Mouse (Mus musculus): ENCODE measurements at regions not wholly inside any gene's neighbourhood (a gene's known extent, or its start where the extent isn't known, plus 50 kb on each side); places are given as distances from the start of the nearest gene placed in this dataset.

DNA sequence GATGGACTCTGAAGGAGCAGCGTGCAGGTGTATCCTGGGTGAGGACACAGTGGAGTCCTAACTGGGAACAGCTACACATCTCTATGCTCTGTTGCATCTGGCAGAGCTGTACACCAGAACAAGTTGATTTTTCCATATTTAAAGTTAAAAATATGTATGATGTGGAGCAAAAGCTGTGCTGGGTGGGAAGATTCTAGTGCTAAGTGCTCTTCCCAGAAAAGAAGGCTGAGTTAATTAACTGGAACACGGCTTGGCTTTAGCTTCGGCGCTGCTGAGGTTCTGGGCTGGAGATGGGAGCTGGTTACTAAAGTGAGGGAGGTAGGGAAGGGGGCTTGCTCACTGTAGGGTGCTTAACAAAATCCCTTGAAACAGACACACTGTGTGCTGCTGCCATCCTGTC lies 84.0 kb upstream of the Gjb5 start:
- H3K4me3 ChIP-seq (ENCODE audit: low read depth, low read length): no peak overlapping the region
- H3K4me2 ChIP-seq (ENCODE audit: low read depth, low read length): no peak overlapping the region
- H3K27ac ChIP-seq (ENCODE audit: low read depth): no peak overlapping the region
- H3K9me3 ChIP-seq (ENCODE audit: low read length): no peaks in the 10 kb centered on the region
- H3K27me3 ChIP-seq (ENCODE audit: insufficient read depth, low read length): no peaks in the 10 kb centered on the region
- WGBS (ENCODE audit: insufficient replicate concordance): 82% methylated on average over 4 of the region's 4 CpGs
- no peaks in the 10 kb centered on the region for H3K4me1 ChIP-seq (ENCODE audit: insufficient read depth)
- no peaks in the 10 kb centered on the region for H3K36me3 ChIP-seq (replicated peaks; ENCODE audit: insufficient read depth, low read length)
- DNase-seq: no peak
- no peak for ATAC-seq
- TF ChIP-seq EP300 (IDR thresholded peaks at IDR 0.05; ENCODE audit: low read depth): no peak
- TF ChIP-seq CTCF (IDR thresholded peaks at IDR 0.05; ENCODE audit: low read depth): no peak
- no peak overlapping the region for H3K9ac ChIP-seq (replicated peaks)

GRCm38 (mm10) chr4:127440602-127441001 lies 82.6 kb upstream of the Gjb5 start:
- Histone ChIP-seq H3K27ac (ENCODE audit: low read depth) (no peak overlapping the region), H3K9ac (replicated peaks) (no peak overlapping the region), H3K36me3 (replicated peaks; ENCODE audit: insufficient read depth, low read length) (no peaks in the 10 kb centered on the region), H3K4me1 (ENCODE audit: insufficient read depth) (no peaks in the 10 kb centered on the region), H3K27me3 (ENCODE audit: insufficient read depth, low read length) (no peaks in the 10 kb centered on the region), H3K4me3 (ENCODE audit: low read depth, low read length) (no peak overlapping the region), H3K9me3 (ENCODE audit: low read length) (no peaks in the 10 kb centered on the region), H3K4me2 (ENCODE audit: low read depth, low read length) (no peak overlapping the region)
- ATAC-seq (no peak), DNase-seq (no peak)
- TF ChIP-seq CTCF (IDR thresholded peaks at IDR 0.05; ENCODE audit: low read depth): no peak
- TF ChIP-seq EP300 (IDR thresholded peaks at IDR 0.05; ENCODE audit: low read depth): no peak
- WGBS (ENCODE audit: insufficient replicate concordance): 66% methylated on average over 7 of the region's 7 CpGs

- peak; percentile 50 for DNase-seq
- H3K27me3 ChIP-seq (ENCODE audit: insufficient read depth, low read length): no peaks in the 10 kb centered on the region
- H3K36me3 ChIP-seq (replicated peaks; ENCODE audit: insufficient read depth, low read length): no peaks in the 10 kb centered on the region
- H3K9me3 ChIP-seq (ENCODE audit: low read length): no peaks in the 10 kb centered on the region
- no peak overlapping the region for H3K4me2 ChIP-seq (ENCODE audit: low read depth, low read length)
- no peak overlapping the region for H3K9ac ChIP-seq (replicated peaks)
- H3K27ac ChIP-seq (ENCODE audit: low read depth): no peak overlapping the region
- ATAC-seq: no peak
- H3K4me1 ChIP-seq (ENCODE audit: insufficient read depth): no peaks in the 10 kb centered on the region
- no peak for TF ChIP-seq EP300 (IDR thresholded peaks at IDR 0.05; ENCODE audit: low read depth)
- TF ChIP-seq CTCF (IDR thresholded peaks at IDR 0.05; ENCODE audit: low read depth): peak; percentile 60
- WGBS (ENCODE audit: insufficient replicate concordance): 19% methylated on average over 8 of the region's 8 CpGs
- no peak overlapping the region for H3K4me3 ChIP-seq (ENCODE audit: low read depth, low read length)
Measured at GRCm38 (mm10) chr4:127435076-127435475, 77.1 kb upstream of the Gjb5 start.

GRCm38 (mm10) chr4:127430237-127430636 lies 72.3 kb upstream of the Gjb5 start:
- ATAC-seq: no peak
- WGBS (ENCODE audit: insufficient replicate concordance): 8% methylated on average over 1 of the region's 1 CpGs

DNA sequence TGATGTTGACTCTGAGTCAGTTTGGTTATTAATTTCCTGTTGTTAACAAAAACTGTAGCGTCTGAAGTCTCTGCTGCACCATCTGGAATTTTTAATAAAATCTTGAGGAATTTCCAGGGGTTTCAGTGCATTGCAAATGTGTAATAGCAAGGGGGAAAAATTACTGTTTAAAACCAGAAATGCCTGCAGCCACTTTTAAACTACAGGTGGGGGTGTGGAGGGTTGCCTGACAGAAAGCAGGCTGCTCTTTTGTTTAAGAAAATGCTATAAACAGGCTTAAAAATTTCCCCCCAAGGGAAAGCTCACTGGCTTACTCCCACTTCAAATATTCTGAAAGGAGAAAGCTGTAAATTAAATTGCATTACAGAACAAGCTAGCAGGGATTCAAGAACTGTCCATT lies 71.8 kb upstream of the Gjb5 start:
- H3K27me3 ChIP-seq (ENCODE audit: insufficient read depth, low read length): no peaks in the 10 kb centered on the region
- no peaks in the 10 kb centered on the region for H3K4me1 ChIP-seq (ENCODE audit: insufficient read depth)

More at GRCm38 (mm10) chr4:127430237-127430636, 72.3 kb upstream of the Gjb5 start:
- Histone ChIP-seq H3K4me1 (ENCODE audit: insufficient read depth) (no peaks in the 10 kb centered on the region), H3K4me2 (ENCODE audit: low read depth, low read length) (no peak overlapping the region), H3K36me3 (replicated peaks; ENCODE audit: insufficient read depth, low read length) (no peaks in the 10 kb centered on the region), H3K27me3 (ENCODE audit: insufficient read depth, low read length) (no peaks in the 10 kb centered on the region), H3K9ac (replicated peaks) (no peak overlapping the region), H3K9me3 (ENCODE audit: low read length) (no peaks in the 10 kb centered on the region), H3K4me3 (ENCODE audit: low read depth, low read length) (no peak overlapping the region), H3K27ac (ENCODE audit: low read depth) (no peak overlapping the region)
- TF ChIP-seq EP300 (IDR thresholded peaks at IDR 0.05; ENCODE audit: low read depth): no peak
- TF ChIP-seq CTCF (IDR thresholded peaks at IDR 0.05; ENCODE audit: low read depth): no peak
- no peak for DNase-seq

GRCm38 (mm10) chr4:127423855-127424254 lies 65.9 kb upstream of the Gjb5 start:
- WGBS (ENCODE audit: insufficient replicate concordance): 80% methylated on average over 7 of the region's 7 CpGs
- Histone ChIP-seq H3K36me3 (replicated peaks; ENCODE audit: insufficient read depth, low read length) (no peaks in the 10 kb centered on the region), H3K27ac (ENCODE audit: low read depth) (no peak overlapping the region), H3K27me3 (ENCODE audit: insufficient read depth, low read length) (no peaks in the 10 kb centered on the region), H3K4me3 (ENCODE audit: low read depth, low read length) (no peak overlapping the region), H3K9me3 (ENCODE audit: low read length) (no peaks in the 10 kb centered on the region), H3K4me2 (ENCODE audit: low read depth, low read length) (no peak overlapping the region), H3K4me1 (ENCODE audit: insufficient read depth) (no peaks in the 10 kb centered on the region), H3K9ac (replicated peaks) (no peak overlapping the region)
- ATAC-seq (no peak), DNase-seq (no peak)
- TF ChIP-seq EP300 (IDR thresholded peaks at IDR 0.05; ENCODE audit: low read depth) (no peak), CTCF (IDR thresholded peaks at IDR 0.05; ENCODE audit: low read depth) (no peak)

More for the DNA sequence above, 71.8 kb upstream of the Gjb5 start:
- no peak for DNase-seq
- Histone ChIP-seq H3K27ac (ENCODE audit: low read depth) (no peak overlapping the region), H3K9ac (replicated peaks) (no peak overlapping the region), H3K4me2 (ENCODE audit: low read depth, low read length) (no peak overlapping the region), H3K36me3 (replicated peaks; ENCODE audit: insufficient read depth, low read length) (no peaks in the 10 kb centered on the region), H3K9me3 (ENCODE audit: low read length) (no peaks in the 10 kb centered on the region), H3K4me3 (ENCODE audit: low read depth, low read length) (no peak overlapping the region)
- WGBS (ENCODE audit: insufficient replicate concordance): 59% methylated on average over 1 of the region's 1 CpGs
- TF ChIP-seq EP300 (IDR thresholded peaks at IDR 0.05; ENCODE audit: low read depth) (no peak), CTCF (IDR thresholded peaks at IDR 0.05; ENCODE audit: low read depth) (no peak)
- ATAC-seq: no peak

- TF ChIP-seq EP300 (IDR thresholded peaks at IDR 0.05; ENCODE audit: low read depth): no peak
- no peak for TF ChIP-seq CTCF (IDR thresholded peaks at IDR 0.05; ENCODE audit: low read depth)
Measured at GRCm38 (mm10) chr4:127421927-127422450, 64.0 kb upstream of the Gjb5 start.

More at GRCm38 (mm10) chr4:127421927-127422450, 64.0 kb upstream of the Gjb5 start:
- ATAC-seq: no peak
- WGBS (ENCODE audit: insufficient replicate concordance): 76% methylated on average over 6 of the region's 6 CpGs
- no peak overlapping the region for H3K27ac ChIP-seq (ENCODE audit: low read depth)
- no peak overlapping the region for H3K4me3 ChIP-seq (ENCODE audit: low read depth, low read length)
- no peak for DNase-seq
- no peaks in the 10 kb centered on the region for H3K36me3 ChIP-seq (replicated peaks; ENCODE audit: insufficient read depth, low read length)
- no peak overlapping the region for H3K9ac ChIP-seq (replicated peaks)
- H3K4me1 ChIP-seq (ENCODE audit: insufficient read depth): no peaks in the 10 kb centered on the region
- H3K9me3 ChIP-seq (ENCODE audit: low read length): no peaks in the 10 kb centered on the region
- no peaks in the 10 kb centered on the region for H3K27me3 ChIP-seq (ENCODE audit: insufficient read depth, low read length)
- H3K4me2 ChIP-seq (ENCODE audit: low read depth, low read length): no peak overlapping the region
